In the genomic region with DNA sequence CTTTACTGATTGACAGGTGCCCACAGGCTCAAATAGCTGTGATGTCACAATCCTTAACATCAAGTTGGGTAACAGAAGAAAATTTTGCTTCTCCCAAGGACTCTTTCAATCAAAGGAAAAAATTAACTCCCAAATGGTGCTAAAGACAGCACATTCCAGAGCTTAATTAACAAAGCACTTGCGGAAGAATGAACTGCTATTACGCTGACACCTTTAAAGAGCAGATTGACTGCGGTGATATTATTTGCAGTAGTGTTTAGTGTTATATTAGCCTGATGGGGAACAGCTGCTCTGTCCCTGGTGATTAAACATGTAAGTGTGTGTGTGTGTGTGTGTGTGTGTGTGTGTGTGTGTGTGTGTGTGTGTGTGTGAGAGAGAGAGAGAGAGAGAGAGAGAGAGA, we compare ENCODE assay signal across 23 mouse cellular contexts. TPM values are rescaled to one million over a fixed set of nuclear protein-coding genes. Genes with fewer than 3 reads are reported as not detected.
A peak's percentile ranks its signal among the peaks of the same experiment; 100 is the strongest.
DNase-seq lines count a peak whose midpoint lies in the region; ATAC-seq and TF ChIP-seq lines count a peak whose summit lies in the region.
"Had no signal": no experiment of that assay in that cellular context is flagged by ENCODE, and none has a peak within 500 bp of the region (broad histone marks: within the 10 kb centered on the region; RNA-seq: fewer than 3 reads in every experiment).

No protein-coding gene starts in this region.

- no peak overlapping the region for H3K4me2 ChIP-seq in forebrain, embryonic 15.5 days (replicated peaks)
- H3K4me2 ChIP-seq in forebrain, embryonic 11.5 days (ENCODE audit: low read depth, low read length, severe bottlenecking): no peak overlapping the region
- H3K4me2 ChIP-seq in kidney, postnatal 0 days (ENCODE audit: low read length): no peak overlapping the region
- no peak overlapping the region for H3K4me2 ChIP-seq in forebrain, embryonic 16.5 days (ENCODE audit: low read length)
- H3K4me2 ChIP-seq: heart, embryonic 12.5 days; heart, embryonic 15.5 days; hindbrain, embryonic 13.5 days; intestine, embryonic 15.5 days had no signal

- 23% methylated on average over 3 of the region's 3 CpGs for WGBS in forebrain, embryonic 15.5 days
- 52% methylated on average over 3 of the region's 3 CpGs for WGBS in forebrain, embryonic 11.5 days
- 26% methylated on average over 3 of the region's 3 CpGs for WGBS in kidney, postnatal 0 days
- WGBS in forebrain, embryonic 16.5 days: 30% methylated on average over 3 of the region's 3 CpGs

- DNase-seq in forebrain, embryonic 11.5 days (ENCODE audit: low spot score): no peak
- DNase-seq in kidney, postnatal 0 days (ENCODE audit: low spot score): peak; percentile 54
- DNase-seq in kidney, adult 8-10 months: no peak
- DNase-seq in forelimb bud, embryonic 11.5 days (ENCODE audit: low read depth, low spot score): peak; percentile 16
- no peak for DNase-seq in spleen, postnatal 36 days (ENCODE audit: low spot score in 2 of 2)
- DNase-seq: adrenal gland, adult 2 months; adrenal gland, postnatal 14 days; cerebellum, adult 11-12 months; cerebellum, adult 9-10 months; gastrocnemius, postnatal 10 days; gastrocnemius, postnatal 36 days; heart, postnatal 10 days; heart, postnatal 36 days; kidney, adult 11 months had no signal

- H3K9ac ChIP-seq in forebrain, embryonic 15.5 days (replicated peaks): no peak overlapping the region
- no peak overlapping the region for H3K9ac ChIP-seq in forebrain, embryonic 11.5 days (ENCODE audit: low read length)
- H3K9ac ChIP-seq in kidney, postnatal 0 days (ENCODE audit: low read depth, low read length): no peak overlapping the region
- H3K9ac ChIP-seq in forebrain, embryonic 16.5 days (replicated peaks; ENCODE audit: low read depth, low read length): no peak overlapping the region
- H3K9ac ChIP-seq: heart, embryonic 12.5 days; heart, embryonic 15.5 days; hindbrain, embryonic 13.5 days; intestine, embryonic 15.5 days had no signal

- no peaks in the 10 kb centered on the region for H3K36me3 ChIP-seq in forebrain, embryonic 15.5 days
- H3K36me3 ChIP-seq in forebrain, embryonic 11.5 days (ENCODE audit: control insufficient read depth, insufficient read depth, low read length): no peaks in the 10 kb centered on the region
- H3K36me3 ChIP-seq in kidney, postnatal 0 days (ENCODE audit: insufficient read depth, low read length): no peaks in the 10 kb centered on the region
- no peaks in the 10 kb centered on the region for H3K36me3 ChIP-seq in forebrain, embryonic 16.5 days (ENCODE audit: control insufficient read depth, insufficient read depth)
- H3K36me3 ChIP-seq: heart, embryonic 12.5 days; heart, embryonic 15.5 days; hindbrain, embryonic 10.5 days; hindbrain, embryonic 13.5 days; intestine, embryonic 15.5 days had no signal

- no peaks in the 10 kb centered on the region for H3K27me3 ChIP-seq in forebrain, embryonic 15.5 days
- no peaks in the 10 kb centered on the region for H3K27me3 ChIP-seq in forebrain, embryonic 11.5 days (ENCODE audit: control insufficient read depth, insufficient read depth, low read length)
- no peaks in the 10 kb centered on the region for H3K27me3 ChIP-seq in kidney, postnatal 0 days (ENCODE audit: insufficient read depth, low read length)
- no peaks in the 10 kb centered on the region; the same call in 1 of the 2 replicates for H3K27me3 ChIP-seq in forebrain, embryonic 16.5 days (replicated peaks; ENCODE audit: control insufficient read depth, insufficient read depth, low read length)
- H3K27me3 ChIP-seq: heart, embryonic 12.5 days; heart, embryonic 15.5 days; hindbrain, embryonic 13.5 days; intestine, embryonic 15.5 days had no signal

- no peak overlapping the region for H3K4me3 ChIP-seq in forebrain, embryonic 15.5 days
- H3K4me3 ChIP-seq in forebrain, embryonic 11.5 days (ENCODE audit: low read depth, low read length): no peak overlapping the region
- no peak overlapping the region for H3K4me3 ChIP-seq in kidney, postnatal 0 days (replicated peaks; ENCODE audit: low read depth, low read length)
- no peak overlapping the region for H3K4me3 ChIP-seq in forebrain, embryonic 16.5 days (replicated peaks; ENCODE audit: low read length)
- H3K4me3 ChIP-seq: heart, embryonic 12.5 days; heart, embryonic 15.5 days; hindbrain, embryonic 10.5 days; hindbrain, embryonic 13.5 days; intestine, embryonic 15.5 days had no signal

- TF ChIP-seq CTCF in kidney, postnatal 0 days (IDR thresholded peaks at IDR 0.05; ENCODE audit: low read depth): no peak

- 0 out of 2 replicates have a peak, but pooled peaks have one; percentile 32 for ATAC-seq in forebrain, embryonic 15.5 days (replicated peaks)
- no peak for ATAC-seq in forebrain, embryonic 11.5 days (replicated peaks; ENCODE audit: low FRiP score)
- ATAC-seq in kidney, postnatal 0 days (replicated peaks; ENCODE audit: low FRiP score, low read depth): no peak
- ATAC-seq in forebrain, embryonic 16.5 days: peak; percentile 59; the same call in 1 of the 2 replicates
- ATAC-seq: CD4-positive, CD25-positive, alpha-beta regulatory T cell, adult 4 months; hindbrain, embryonic 16.5 days; intestine, embryonic 15.5 days had no signal

- no peak overlapping the region for H3K27ac ChIP-seq in forebrain, embryonic 15.5 days (replicated peaks)
- no peak overlapping the region for H3K27ac ChIP-seq in forebrain, embryonic 11.5 days (ENCODE audit: low read depth, low read length)
- no peak overlapping the region for H3K27ac ChIP-seq in kidney, postnatal 0 days
- H3K27ac ChIP-seq in forebrain, embryonic 16.5 days (ENCODE audit: low read length): no peak overlapping the region
- H3K27ac ChIP-seq: heart, embryonic 15.5 days; hindbrain, embryonic 10.5 days; hindbrain, embryonic 13.5 days; intestine, embryonic 15.5 days had no signal

- H3K4me1 ChIP-seq in forebrain, embryonic 15.5 days: 0 out of 2 replicates have a peak, but pooled peaks cover 3% of the 10 kb centered on the region
- H3K4me1 ChIP-seq in forebrain, embryonic 11.5 days (replicated peaks; ENCODE audit: control insufficient read depth, insufficient read depth, low read length): no peaks in the 10 kb centered on the region
- H3K4me1 ChIP-seq in kidney, postnatal 0 days (replicated peaks; ENCODE audit: insufficient read depth, low read length): no peaks in the 10 kb centered on the region
- H3K4me1 ChIP-seq in forebrain, embryonic 16.5 days (replicated peaks; ENCODE audit: control insufficient read depth, insufficient read depth, low read length): peaks cover 6% of the 10 kb centered on the region; the same call in 1 of the 2 replicates
- H3K4me1 ChIP-seq: intestine, embryonic 15.5 days had no signal

- no peaks in the 10 kb centered on the region for H3K9me3 ChIP-seq in forebrain, embryonic 15.5 days
- no peaks in the 10 kb centered on the region for H3K9me3 ChIP-seq in forebrain, embryonic 11.5 days (ENCODE audit: control insufficient read depth, low read length)
- no peaks in the 10 kb centered on the region for H3K9me3 ChIP-seq in kidney, postnatal 0 days (replicated peaks; ENCODE audit: low read length)
- no peaks in the 10 kb centered on the region for H3K9me3 ChIP-seq in forebrain, embryonic 16.5 days (ENCODE audit: control insufficient read depth, low read length)
- H3K9me3 ChIP-seq: heart, embryonic 12.5 days; heart, embryonic 15.5 days; hindbrain, embryonic 10.5 days; hindbrain, embryonic 13.5 days; intestine, embryonic 15.5 days had no signal

RNA-seq across cellular contexts. Expression of gene Stn1, which starts 7.7 kb away (rescaled TPM):
- 33.6 and 36.2 TPM in 2 replicates for polyA plus RNA-seq in forebrain, embryonic 15.5 days (2015; fragmentation: Nextera tagmentation; extraction: Ambion mirVana)
- 54.0 and 54.9 TPM in 2 replicates for polyA plus RNA-seq in forebrain, embryonic 11.5 days (2014; fragmentation: Nextera tagmentation; extraction: Ambion mirVana)
- 31.5 and 33.9 TPM in 2 replicates for polyA plus RNA-seq in kidney, postnatal 0 days (2015; fragmentation: Nextera tagmentation; extraction: Ambion mirVana)
- polyA plus RNA-seq in forebrain, embryonic 16.5 days (2015; fragmentation: Nextera tagmentation; extraction: Ambion mirVana): 30.0 and 34.0 TPM in 2 replicates

RNA-seq across cellular contexts. Expression of gene Slk, which starts 34.4 kb away (rescaled TPM):
- polyA plus RNA-seq in forebrain, embryonic 15.5 days (2015; fragmentation: Nextera tagmentation; extraction: Ambion mirVana): 7.1 and 8.0 TPM in 2 replicates
- 13.8 and 14.1 TPM in 2 replicates for polyA plus RNA-seq in forebrain, embryonic 11.5 days (2014; fragmentation: Nextera tagmentation; extraction: Ambion mirVana)
- 12.5 and 14.6 TPM in 2 replicates for polyA plus RNA-seq in kidney, postnatal 0 days (2015; fragmentation: Nextera tagmentation; extraction: Ambion mirVana)
- polyA plus RNA-seq in forebrain, embryonic 16.5 days (2015; fragmentation: Nextera tagmentation; extraction: Ambion mirVana): 7.5 and 7.8 TPM in 2 replicates

Comparison
In these comparisons a context has a peak if more than half of its experiments do, and no peak if none do; other contexts are left out.
1. ATAC-seq: peak in forebrain, embryonic 15.5 days (single experiment) and forebrain, embryonic 16.5 days (single experiment); none in forebrain, embryonic 11.5 days (single experiment) and kidney, postnatal 0 days (single experiment).
2. DNase-seq: peak in kidney, postnatal 0 days (single experiment) and forelimb bud, embryonic 11.5 days (single experiment); none in forebrain, embryonic 11.5 days (single experiment), kidney, adult 8-10 months (0 of 2) and spleen, postnatal 36 days (0 of 2).